Mouse (Mus musculus): ENCODE measurements around the gene Hist3h2ba. TPM values are rescaled to one million over a fixed set of nuclear protein-coding genes. Genes with fewer than 3 reads are reported as not detected.

Hist3h2ba gene
- 552 and 1,117 TPM in 2 replicates for total RNA-seq (2014; rRNA removed)
- 114 and 126 TPM in 2 replicates for polyA plus RNA-seq (2015; fragmentation: Nextera tagmentation; extraction: Ambion mirVana)

DNA sequence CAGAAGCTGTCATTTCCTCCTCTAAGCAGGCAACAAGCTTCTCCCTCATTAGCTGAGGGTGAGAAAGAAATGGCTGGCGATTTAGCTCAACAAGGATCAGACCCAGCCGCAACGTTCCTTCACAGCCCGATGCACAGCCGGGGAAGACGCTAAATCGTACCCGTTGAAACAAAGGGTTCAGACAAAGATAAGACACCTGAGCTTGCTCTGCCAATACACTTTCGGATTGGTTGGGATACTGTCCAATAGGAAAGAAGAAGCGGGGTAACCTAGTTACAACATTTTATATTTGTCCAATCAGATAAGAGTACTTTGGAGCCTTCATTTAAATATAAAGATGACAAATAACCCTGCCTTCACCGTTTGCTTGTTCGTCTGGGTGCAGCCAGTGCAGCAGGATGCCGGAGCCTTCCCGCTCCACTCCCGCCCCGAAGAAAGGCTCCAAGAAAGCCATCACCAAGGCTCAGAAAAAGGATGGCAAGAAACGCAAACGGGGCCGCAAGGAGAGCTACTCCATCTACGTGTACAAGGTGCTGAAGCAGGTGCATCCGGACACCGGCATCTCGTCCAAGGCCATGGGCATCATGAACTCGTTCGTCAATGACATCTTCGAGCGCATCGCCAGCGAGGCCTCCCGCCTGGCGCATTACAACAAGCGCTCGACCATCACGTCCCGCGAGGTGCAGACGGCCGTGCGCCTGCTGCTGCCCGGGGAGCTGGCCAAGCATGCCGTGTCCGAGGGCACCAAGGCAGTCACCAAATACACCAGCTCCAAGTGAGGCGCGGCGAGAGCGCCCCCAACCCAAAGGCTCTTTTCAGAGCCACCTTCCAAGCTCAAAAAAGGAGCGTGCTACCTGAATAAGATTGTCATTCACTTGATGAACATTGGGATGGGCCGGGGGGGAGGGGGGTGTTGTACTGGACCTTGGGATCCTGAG, at the start of gene Hist3h2ba:
Hist3h2ba (plus strand) TSS at position 379 of the 938 bp plus-strand sequence.
- peak; percentile 25; the same call in 1 of the 2 replicates for TF ChIP-seq CTCF (IDR thresholded peaks at IDR 0.05)
- under 1% methylated on average over 48 of the region's 48 CpGs for WGBS
- Histone ChIP-seq H3K36me3 (ENCODE audit: insufficient read depth, low read length) (no peaks in the 10 kb centered on the region), H3K4me3 (ENCODE audit: low read depth, low read length) (peak within 1 kb of the TSS; percentile 54), H3K4me1 (ENCODE audit: insufficient read depth, low read length) (peaks cover 4% of the 10 kb centered on the region; the same call in 1 of the 2 replicates), H3K27me3 (ENCODE audit: insufficient read depth, low read length) (no peaks in the 10 kb centered on the region), H3K9ac (replicated peaks; ENCODE audit: low read length, poor library complexity, severe bottlenecking) (peak within 1 kb of the TSS; percentile 86), H3K4me2 (ENCODE audit: low read depth, low read length, poor library complexity, severe bottlenecking) (peak within 1 kb of the TSS; percentile 53), H3K27ac (ENCODE audit: low read depth, low read length) (peak within 1 kb of the TSS; percentile 97), H3K9me3 (ENCODE audit: low read length) (no peaks in the 10 kb centered on the region)
- DNase-seq (ENCODE audit: low spot score), result peak; percentile 97
- peak; percentile 87 for ATAC-seq (ENCODE audit: low FRiP score)

DNA sequence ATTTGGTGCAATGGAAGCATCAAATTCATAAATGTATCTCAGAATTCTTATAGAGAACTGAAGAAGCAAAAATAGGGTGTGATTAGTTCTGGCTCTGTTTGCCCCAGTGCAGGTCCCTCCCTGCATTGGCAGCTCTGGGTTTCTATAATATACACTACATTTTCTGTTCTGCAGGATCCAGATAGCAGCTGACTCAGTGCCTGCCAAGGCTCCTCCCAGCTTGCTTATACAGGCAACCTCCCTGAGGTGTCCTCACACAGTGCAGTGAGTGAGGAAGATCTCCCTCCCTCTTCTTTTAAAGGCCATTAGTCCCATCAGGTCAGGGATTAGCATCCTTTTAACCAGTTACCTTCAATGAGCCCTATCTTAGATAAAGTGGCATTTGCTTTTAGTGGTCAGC, 47.6 kb upstream of the Hist3h2ba start:
- Histone ChIP-seq H3K27me3 (ENCODE audit: insufficient read depth, low read length) (no peaks in the 10 kb centered on the region), H3K4me2 (ENCODE audit: low read depth, low read length, poor library complexity, severe bottlenecking) (no peak overlapping the region), H3K9me3 (ENCODE audit: low read length) (no peaks in the 10 kb centered on the region), H3K36me3 (ENCODE audit: insufficient read depth, low read length) (peaks cover 29% of the 10 kb centered on the region; the same call in 1 of the 2 replicates), H3K4me3 (ENCODE audit: low read depth, low read length) (no peak overlapping the region), H3K27ac (ENCODE audit: low read depth, low read length) (no peak overlapping the region), H3K4me1 (ENCODE audit: insufficient read depth, low read length) (peaks cover 3% of the 10 kb centered on the region; the same call in 1 of the 2 replicates), H3K9ac (replicated peaks; ENCODE audit: low read length, poor library complexity, severe bottlenecking) (no peak overlapping the region)
- TF ChIP-seq CTCF (IDR thresholded peaks at IDR 0.05), result no peak
- no peak for DNase-seq (ENCODE audit: low spot score)
- no peak for ATAC-seq (ENCODE audit: low FRiP score)

DNA sequence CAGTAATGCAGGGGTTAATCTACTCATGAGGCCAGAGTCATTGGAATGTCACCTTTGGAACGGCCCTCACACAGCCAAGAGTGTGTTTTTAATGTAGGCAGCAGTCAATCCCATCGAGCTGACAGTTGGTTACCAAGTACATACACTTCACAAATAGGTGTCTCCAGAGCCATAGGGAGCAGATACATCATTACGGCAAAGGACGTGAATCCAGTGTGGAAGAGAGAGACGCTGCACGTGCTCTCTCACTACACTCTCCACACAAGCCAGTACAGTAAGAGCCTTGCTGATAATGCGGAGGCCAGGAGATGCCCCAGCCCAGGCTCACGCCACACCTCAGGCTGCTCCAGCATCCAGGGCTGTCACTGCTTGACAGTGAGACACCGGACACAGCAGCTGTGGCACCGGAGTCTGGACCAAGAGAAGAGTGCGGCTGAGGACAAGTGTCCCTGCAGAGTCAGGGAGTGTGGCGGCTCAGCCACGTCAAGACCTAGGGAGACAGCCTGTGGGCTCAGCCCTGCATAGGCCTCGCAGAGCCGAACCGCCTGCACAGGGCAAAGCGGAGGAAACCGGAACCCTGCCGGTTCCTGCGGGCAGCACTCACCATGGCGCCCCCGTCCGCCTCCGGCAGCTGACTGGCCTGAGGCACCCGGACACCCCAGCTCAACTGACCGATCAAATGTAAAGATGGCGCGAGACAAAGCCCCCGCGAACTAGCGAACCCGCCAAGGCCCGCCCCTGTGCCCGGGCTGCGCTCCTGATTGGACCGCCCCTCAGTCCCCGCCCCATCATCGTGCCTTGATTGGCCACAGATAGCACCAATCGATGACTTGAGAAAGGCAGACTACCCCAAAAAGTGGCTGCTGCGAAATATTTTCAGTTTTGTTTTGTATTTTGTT, 45.0 kb upstream of the Hist3h2ba start, which contains the start of gene Zfp39:
Zfp39 (minus strand) TSS at position 715 of the 899 bp plus-strand sequence.
- H3K4me3 ChIP-seq (ENCODE audit: low read depth, low read length), result peak within 1 kb of the TSS; percentile 70
- H3K4me2 ChIP-seq (ENCODE audit: low read depth, low read length, poor library complexity, severe bottlenecking), result peak within 1 kb of the TSS; percentile 80
- no peaks in the 10 kb centered on the region for H3K27me3 ChIP-seq (ENCODE audit: insufficient read depth, low read length)
- no peak; the same call in 1 of the 2 replicates for TF ChIP-seq CTCF (IDR thresholded peaks at IDR 0.05)
- no peaks in the 10 kb centered on the region for H3K9me3 ChIP-seq (ENCODE audit: low read length)
- under 1% methylated on average over 40 of the region's 40 CpGs for whole genome bisulfite sequencing
- H3K9ac ChIP-seq (replicated peaks; ENCODE audit: low read length, poor library complexity, severe bottlenecking), result peak within 1 kb of the TSS; percentile 84
- H3K27ac ChIP-seq (ENCODE audit: low read depth, low read length), result peak within 1 kb of the TSS; percentile 86
- DNase-seq (ENCODE audit: low spot score), result peak; percentile 95
- ATAC-seq (ENCODE audit: low FRiP score), result peak; percentile 99
- H3K36me3 ChIP-seq (ENCODE audit: insufficient read depth, low read length), result peaks cover 20% of the 10 kb centered on the region; the same call in 1 of the 2 replicates
- H3K4me1 ChIP-seq (ENCODE audit: insufficient read depth, low read length), result peaks cover 3% of the 10 kb centered on the region; the same call in 1 of the 2 replicates

DNA sequence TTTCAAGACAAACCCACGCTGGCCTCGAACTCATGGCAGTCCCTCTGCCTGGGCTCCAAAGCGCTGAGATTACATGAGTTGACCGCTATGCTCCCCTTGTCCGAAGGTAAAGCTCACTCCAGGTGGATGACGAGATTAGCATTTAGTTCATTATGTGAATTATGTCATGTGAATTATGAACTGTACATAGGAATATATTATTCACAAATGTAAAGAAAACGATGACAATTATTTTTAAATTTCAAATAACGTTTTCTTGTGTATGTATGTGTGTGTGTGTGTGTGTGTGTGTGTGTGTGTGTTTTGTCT, 44.4 kb upstream of the Hist3h2ba start:
- peak overlapping the region; percentile 70 for H3K4me3 ChIP-seq (ENCODE audit: low read depth, low read length)
- peak; percentile 21; the same call in 1 of the 2 replicates for ATAC-seq (ENCODE audit: low FRiP score)

DNA sequence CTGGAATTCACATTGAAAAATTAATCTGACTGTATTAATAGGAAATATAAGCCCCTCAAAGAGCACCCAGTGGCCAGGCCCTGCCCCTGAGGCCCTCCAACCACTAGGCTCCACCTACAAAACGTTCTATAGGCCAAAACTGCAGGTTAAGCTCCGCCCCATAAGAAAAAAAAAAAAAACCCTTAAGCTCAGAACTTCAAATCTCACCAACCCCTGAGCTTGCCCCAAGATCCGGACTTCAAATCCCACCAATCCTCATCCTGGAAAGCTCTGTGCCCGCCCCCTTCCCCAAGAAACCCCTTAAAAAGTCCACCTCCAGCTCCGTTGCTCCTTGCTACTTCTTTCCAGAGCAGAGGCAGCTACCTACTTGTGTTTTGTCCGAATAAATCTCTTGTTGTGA, 43.9 kb upstream of the Hist3h2ba start:
- no peak overlapping the region for H3K4me3 ChIP-seq (ENCODE audit: low read depth, low read length)
- no peak overlapping the region for H3K27ac ChIP-seq (ENCODE audit: low read depth, low read length)
- DNase-seq (ENCODE audit: low spot score) (peak; percentile 63), ATAC-seq (ENCODE audit: low FRiP score) (no peak)
- peaks cover 17% of the 10 kb centered on the region; the same call in 1 of the 2 replicates for H3K36me3 ChIP-seq (ENCODE audit: insufficient read depth, low read length)
- no peak for TF ChIP-seq CTCF (IDR thresholded peaks at IDR 0.05)
- H3K4me2 ChIP-seq (ENCODE audit: low read depth, low read length, poor library complexity, severe bottlenecking), result no peak overlapping the region
- H3K4me1 ChIP-seq (ENCODE audit: insufficient read depth, low read length), result peaks cover 3% of the 10 kb centered on the region; the same call in 1 of the 2 replicates
- H3K9ac ChIP-seq (replicated peaks; ENCODE audit: low read length, poor library complexity, severe bottlenecking), result no peak overlapping the region
- no peaks in the 10 kb centered on the region for H3K27me3 ChIP-seq (ENCODE audit: insufficient read depth, low read length)
- WGBS, result 45% methylated on average over 6 of the region's 6 CpGs
- H3K9me3 ChIP-seq (ENCODE audit: low read length), result no peaks in the 10 kb centered on the region

More for the DNA sequence above, 44.4 kb upstream of the Hist3h2ba start:
- H3K27ac ChIP-seq (ENCODE audit: low read depth, low read length), result no peak overlapping the region
- H3K4me1 ChIP-seq (ENCODE audit: insufficient read depth, low read length), result peaks cover 3% of the 10 kb centered on the region; the same call in 1 of the 2 replicates
- H3K36me3 ChIP-seq (ENCODE audit: insufficient read depth, low read length), result peaks cover 19% of the 10 kb centered on the region; the same call in 1 of the 2 replicates
- no peak for DNase-seq (ENCODE audit: low spot score)
- H3K9me3 ChIP-seq (ENCODE audit: low read length), result no peaks in the 10 kb centered on the region
- H3K27me3 ChIP-seq (ENCODE audit: insufficient read depth, low read length), result no peaks in the 10 kb centered on the region
- TF ChIP-seq CTCF (IDR thresholded peaks at IDR 0.05), result no peak
- WGBS, result 2% methylated on average over 8 of the region's 8 CpGs
- peak overlapping the region; percentile 80 for H3K4me2 ChIP-seq (ENCODE audit: low read depth, low read length, poor library complexity, severe bottlenecking)
- H3K9ac ChIP-seq (replicated peaks; ENCODE audit: low read length, poor library complexity, severe bottlenecking), result no peak overlapping the region
